Mouse (Mus musculus): ENCODE results near the gene Syngr4.

The Syngr4 gene

DNA sequence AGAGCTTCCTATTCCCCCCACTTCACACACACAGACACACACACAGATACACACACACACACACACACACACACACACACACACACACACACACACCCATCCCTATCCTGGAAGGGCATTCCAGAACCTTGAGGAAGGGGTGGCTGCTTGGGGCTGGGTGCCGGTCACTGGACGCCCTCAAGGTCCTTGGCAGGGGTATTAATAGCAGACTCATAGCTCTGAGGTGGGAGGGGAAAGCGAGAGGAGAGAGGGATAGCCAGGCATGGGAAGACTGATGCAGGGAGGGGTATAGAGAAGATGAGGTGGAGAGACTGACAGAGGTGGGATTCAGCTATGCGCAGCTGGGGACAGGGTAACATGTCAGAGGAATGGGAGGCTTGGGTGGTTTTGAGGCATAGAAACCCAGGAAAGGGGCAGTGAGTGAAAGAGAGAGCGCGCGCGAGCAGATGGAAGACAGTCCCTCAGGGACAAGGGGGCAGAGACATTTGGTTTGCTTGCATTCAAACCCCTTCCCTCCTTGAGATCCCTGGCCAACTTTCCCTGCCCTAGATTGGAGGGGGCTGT, 27.3 kb downstream of the Syngr4 start:
- 37% methylated on average over 8 of the region's 8 CpGs for WGBS

DNA sequence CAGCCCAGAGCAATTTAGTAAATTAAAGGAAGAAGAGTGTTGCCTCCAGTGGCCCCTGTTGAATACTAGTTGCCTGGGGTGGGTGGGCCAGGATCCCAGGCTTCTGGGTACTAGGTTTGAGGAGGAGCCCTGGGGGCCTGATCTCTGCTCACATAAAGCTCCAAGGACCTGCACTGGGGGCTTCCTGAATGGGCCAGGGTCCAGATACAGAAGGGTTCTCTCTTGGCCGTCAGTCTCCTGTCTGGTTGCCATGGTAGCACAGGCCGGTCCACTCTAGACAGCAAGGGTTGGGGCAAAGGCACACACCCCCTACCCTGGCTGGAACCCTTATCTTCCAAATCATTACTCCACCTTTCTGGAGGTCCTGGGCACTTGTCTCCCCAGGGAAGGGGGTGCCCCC, 28.6 kb downstream of the Syngr4 start:
- 36% methylated on average over 2 of the region's 2 CpGs for WGBS

DNA sequence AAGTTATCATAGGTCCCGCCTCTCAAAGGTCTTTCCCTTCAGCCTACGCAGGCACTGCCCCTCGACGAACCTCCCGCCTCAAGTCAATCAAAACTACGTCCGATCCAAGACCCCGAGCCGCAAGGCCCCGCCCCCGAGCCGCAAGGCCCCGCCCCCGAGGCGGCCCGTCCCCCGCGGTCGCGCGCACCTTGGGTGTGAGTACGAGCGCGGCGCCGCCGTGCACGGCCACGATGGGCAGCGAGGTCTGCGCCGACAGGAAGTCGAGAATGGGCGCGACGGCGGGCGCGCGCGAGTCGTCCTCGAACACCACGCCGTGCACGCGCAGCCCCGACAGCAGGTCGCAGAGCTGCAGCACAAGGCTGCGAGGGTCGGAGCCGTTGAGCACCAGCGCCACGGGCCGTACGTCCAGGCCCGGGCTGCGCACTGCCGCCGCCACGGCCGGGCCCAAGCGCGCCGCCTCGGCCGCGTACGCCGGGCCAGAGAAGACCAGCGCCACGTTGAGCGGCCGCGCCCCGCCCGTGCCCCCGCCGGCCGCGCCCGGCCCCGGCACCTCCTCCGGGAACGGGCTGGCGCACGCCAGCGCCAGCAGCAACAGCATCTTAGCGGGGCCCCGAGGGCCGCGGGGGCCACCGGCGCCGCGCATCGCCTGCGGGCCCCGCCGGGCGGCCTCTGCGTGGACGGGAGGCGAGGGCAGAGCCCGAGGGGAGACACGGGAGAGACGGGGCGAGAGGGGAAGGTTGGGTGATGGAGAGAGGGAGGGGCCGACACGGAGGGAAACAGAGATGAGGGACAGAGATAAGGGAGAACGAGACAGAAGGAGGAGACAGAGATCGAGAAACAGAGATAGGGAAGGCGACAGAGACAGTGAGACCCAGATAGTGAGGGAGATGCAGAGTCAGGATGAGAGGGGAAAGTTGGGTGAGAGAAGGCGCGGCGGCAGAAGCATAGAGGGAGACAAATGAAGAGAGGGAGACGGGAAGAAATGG, 30.3 kb downstream of the Syngr4 start:
- WGBS = 2% methylated on average over 116 of the region's 117 CpGs

DNA sequence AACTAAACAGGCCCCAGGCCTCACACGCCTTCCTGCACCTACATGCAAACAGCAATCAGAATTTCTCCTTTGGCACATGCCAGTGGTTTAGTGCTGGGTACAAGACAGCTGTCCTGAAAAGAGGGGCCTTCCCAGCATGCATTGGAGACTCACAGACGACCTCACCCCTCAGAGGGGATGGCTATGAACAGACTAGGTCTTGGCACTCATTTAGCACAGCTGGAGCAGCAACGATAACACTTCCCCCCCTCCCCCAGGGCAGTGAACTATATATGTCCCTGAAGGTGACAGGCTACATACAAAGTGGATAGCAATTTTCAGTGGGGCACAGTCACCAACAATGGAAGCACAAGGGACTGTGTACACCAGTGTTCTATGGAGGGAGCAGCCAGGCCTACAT, 32.1 kb downstream of the Syngr4 start:
- 57% methylated on average over 3 of the region's 3 CpGs for WGBS

DNA sequence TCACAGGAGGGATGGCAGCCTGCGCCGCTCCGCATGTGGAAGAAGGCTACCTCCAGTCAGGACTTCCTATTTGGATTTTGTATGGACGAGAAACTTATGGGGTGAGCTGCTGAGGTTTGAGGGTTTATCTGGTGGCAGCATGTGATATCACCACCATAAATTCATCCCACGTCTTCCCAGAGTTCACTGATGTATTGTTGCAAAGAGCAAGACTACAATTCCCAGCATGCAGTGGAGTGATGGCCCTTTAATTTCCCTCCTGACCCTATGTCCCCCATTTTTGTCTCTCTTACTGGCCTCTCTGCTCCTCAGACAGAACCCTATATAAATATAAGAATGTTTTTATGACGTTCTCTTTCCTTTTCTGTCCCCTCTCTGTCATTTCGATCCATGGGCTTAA, 33.7 kb downstream of the Syngr4 start:
- 87% methylated on average over 7 of the region's 7 CpGs for whole genome bisulfite sequencing

DNA sequence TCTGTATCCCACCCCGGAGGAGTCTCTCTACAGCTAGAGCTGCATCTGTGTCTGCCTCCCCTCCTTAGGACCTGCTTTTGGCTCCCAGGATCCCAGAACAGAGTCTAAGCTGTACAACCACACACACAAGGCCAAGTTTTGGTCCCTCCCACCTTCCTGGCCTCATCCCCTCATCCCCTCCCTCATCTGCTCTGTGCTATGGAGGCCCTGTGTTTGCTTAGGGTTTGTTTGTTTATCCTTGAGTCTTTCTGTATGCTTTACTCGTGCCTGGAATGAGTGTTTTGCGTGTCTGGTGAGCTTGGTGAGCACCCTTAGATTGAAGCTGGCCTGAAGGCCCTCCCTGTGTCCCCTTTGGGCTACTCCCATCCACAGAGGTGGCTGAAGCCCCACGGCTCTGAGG, 37.5 kb downstream of the Syngr4 start:
- WGBS = 79% methylated on average over 4 of the region's 4 CpGs

DNA sequence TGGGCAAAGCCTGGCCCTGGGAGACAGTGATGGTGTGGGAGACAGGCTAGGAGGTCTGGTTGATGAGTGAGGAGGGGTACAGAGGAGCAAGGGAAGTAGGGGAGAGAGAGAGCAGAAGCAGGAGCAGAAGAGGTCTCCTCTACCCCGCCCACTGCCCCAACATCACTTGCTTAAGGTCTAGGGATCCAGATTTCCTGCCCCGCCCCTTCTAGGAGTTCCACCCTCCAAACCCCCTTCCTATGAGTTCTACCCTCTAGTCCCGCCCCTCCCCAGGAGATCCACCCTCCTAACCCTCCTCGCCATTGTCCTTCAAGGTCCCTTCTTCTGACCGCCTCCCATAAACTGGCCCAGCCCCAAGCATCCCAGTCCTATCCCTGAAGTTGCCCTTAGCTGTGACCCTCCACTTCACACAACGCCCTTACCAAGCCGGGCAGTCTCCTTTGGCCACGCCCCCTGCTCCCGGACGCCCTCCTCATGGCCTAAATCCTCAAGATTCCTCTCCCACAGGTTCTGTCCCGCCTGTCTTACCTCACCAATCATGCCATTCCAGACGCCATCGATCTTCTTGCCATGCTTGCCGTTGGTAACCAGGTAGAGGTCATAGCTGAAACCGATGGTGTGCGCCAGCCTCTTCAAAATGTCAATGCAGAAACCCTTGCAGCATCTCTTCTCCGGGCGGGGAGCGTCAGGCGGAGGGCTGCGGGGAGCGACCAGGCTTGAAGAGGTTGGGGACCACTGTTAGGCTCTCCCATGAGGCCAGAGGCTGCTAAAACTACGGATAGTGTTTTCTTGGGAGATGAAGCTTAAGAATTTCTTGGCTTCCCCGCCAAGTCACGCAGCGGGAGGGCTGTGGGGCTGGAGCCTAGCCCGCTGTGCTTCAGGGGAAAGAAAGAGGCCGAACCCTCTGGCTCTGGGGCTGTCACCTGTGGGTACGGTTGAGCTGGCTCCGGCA, 39.3 kb downstream of the Syngr4 start:
- whole genome bisulfite sequencing = 32% methylated on average over 30 of the region's 30 CpGs

DNA sequence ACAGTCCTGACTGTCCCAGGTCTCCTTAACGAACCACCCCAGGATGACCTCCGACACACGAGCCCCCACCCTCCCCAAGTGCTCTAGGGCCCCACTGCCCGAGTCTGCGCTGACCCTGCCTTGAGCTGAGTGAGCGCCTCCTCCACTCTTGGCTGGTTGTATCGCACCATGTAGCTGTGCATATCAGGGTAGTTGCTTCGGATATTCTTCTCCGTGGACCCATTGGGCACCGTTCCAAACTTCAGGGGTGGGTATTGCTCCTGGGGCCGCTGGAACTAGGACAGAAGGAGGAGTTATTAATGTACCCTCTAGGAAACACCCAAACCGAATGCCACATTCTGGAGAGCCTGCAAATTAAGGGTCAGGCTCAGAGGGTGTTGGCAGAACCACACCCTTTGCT, 43.4 kb downstream of the Syngr4 start:
- WGBS = 84% methylated on average over 12 of the region's 12 CpGs

DNA sequence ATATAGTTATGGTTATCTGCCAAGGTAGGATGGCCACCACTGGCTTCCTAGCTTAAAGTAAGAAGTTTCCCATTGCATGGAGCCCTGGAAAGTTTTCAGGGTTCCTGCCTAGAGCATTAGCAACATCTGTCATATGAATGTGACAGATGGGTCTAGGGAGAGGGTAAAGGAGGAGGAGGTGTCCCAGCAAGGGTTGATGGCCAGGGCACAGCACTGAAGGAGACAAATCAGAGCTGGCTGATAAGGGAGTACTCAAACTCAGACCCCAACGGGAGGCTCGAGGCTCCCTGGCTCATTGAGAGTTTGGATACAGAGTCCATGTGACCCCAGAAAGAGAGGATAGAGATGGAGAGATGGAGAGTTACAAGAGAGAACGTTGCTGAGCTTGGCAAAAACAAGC, 45.9 kb downstream of the Syngr4 start:
- WGBS = 76% methylated on average over 3 of the region's 3 CpGs

DNA sequence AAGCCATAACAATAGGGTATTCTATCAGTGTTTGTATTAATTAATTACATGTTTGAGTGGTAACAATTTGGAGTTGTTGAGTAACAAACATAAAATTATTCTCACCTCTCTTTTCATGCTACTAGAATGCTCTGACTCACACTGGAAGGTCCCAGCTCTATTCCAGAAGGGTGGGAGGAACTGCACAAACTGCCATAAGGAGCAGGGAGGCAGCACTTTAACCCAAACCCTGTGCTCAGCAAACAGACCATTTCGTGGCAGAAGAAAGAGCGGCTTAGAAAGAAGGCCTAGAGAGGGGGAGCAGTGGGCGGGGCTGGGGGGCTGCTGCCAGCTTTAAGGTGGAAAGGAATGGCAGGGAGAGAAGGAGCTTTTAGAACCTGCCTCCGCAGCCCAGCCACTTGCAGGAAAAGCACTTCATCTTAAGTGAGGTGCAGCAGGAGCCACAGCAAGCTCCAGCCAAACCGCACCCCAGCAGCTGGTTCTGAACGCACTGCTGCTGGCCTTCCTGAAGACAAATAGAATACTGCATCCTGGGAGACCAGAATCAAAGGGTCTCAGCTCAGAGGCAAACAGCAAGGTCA, 48.0 kb downstream of the Syngr4 start:
- 33% methylated on average over 6 of the region's 6 CpGs for WGBS

DNA sequence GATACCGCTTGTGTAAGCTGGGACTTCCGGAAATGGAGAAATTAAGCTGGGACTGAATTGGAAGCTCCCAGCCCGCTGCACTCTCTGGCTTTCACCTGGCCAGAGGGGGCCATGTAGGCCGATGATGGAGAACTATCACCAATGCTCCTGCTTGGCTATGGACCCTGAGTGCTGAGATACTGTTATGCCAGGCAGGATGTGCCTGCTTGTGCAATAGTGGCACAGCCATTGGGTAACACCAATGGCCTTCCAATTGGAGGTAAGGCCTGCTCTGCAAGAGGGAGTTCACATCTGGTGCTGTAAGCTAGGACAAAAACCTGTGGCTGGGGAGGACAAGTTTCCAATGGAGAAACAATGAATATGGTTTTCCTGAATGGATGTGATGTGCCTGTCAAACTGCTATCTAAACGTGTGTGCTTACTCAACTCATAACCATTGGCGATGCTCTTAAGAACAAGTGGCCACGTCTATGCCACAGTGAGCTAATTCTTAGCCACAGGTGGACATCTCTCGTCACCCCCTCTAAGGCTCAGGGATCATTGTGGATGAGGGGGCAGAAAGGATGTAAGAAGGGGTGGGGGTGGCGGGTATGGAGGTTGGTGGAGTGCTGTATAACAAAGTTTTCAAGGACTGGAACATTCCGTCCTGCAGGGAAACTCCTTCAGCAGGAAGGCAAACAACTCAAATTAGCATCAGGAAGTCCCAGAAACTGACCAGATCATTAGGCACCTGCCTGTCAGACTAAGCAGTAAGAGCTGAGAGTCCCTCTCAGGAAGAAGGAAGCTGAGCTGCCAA, 53.4 kb downstream of the Syngr4 start:
- WGBS = 93% methylated on average over 10 of the region's 10 CpGs
